In genomic region chr1:182953667-182954066, GRCm38 (mm10) we compare ENCODE assay signal across 9 mouse cellular contexts. TPM values are rescaled to one million over a fixed set of nuclear protein-coding genes. Genes with fewer than 3 reads are reported as not detected.
DNase-seq lines count a peak whose midpoint lies in the region; ATAC-seq and TF ChIP-seq lines count a peak whose summit lies in the region.
"Had no signal": no experiment of that assay in that cellular context is flagged by ENCODE, and none has a peak within 500 bp of the region (broad histone marks: within the 10 kb centered on the region; RNA-seq: fewer than 3 reads in every experiment).

No protein-coding gene starts in this region.

- no peak for TF ChIP-seq EP300 in liver, postnatal 0 days (IDR thresholded peaks at IDR 0.05; ENCODE audit: low read depth)

- no peaks in the 10 kb centered on the region for H3K36me3 ChIP-seq in liver, postnatal 0 days (replicated peaks; ENCODE audit: insufficient read depth, low read length)
- H3K36me3 ChIP-seq in liver, embryonic 12.5 days: no peaks in the 10 kb centered on the region

- DNase-seq in liver, postnatal 0 days: peak; percentile 38
- peak; percentile 20 for DNase-seq in R1 (ENCODE audit: low read depth, low spot score)
- DNase-seq in heart, adult 9 months (ENCODE audit: low spot score in 2 of 2): peak; percentile 23 to 52
- no peak for DNase-seq in testis, postnatal 10 days (ENCODE audit: low spot score)
- DNase-seq: thymus, postnatal 25 days had no signal

- peaks cover 35% of the 10 kb centered on the region for H3K4me1 ChIP-seq in liver, postnatal 0 days (ENCODE audit: insufficient read depth)
- peaks cover 25% of the 10 kb centered on the region for H3K4me1 ChIP-seq in liver, embryonic 12.5 days

- H3K27me3 ChIP-seq in liver, postnatal 0 days (ENCODE audit: insufficient read depth, low read length): no peaks in the 10 kb centered on the region
- peaks cover 50% of the 10 kb centered on the region for H3K27me3 ChIP-seq in liver, embryonic 12.5 days (replicated peaks)

- no peaks in the 10 kb centered on the region for H3K9me3 ChIP-seq in liver, postnatal 0 days (ENCODE audit: low read length)
- H3K9me3 ChIP-seq in liver, embryonic 12.5 days (replicated peaks): no peaks in the 10 kb centered on the region

- WGBS in liver, postnatal 0 days (ENCODE audit: insufficient replicate concordance): 35% methylated on average over 4 of the region's 4 CpGs
- WGBS in liver, embryonic 12.5 days (ENCODE audit: insufficient replicate concordance): 19% methylated on average over 4 of the region's 4 CpGs

- H3K27ac ChIP-seq in liver, postnatal 0 days (ENCODE audit: low read depth): 0 out of 2 replicates have a peak overlapping the region, but pooled peaks have one; percentile 64
- no peak overlapping the region for H3K27ac ChIP-seq in liver, embryonic 12.5 days
- H3K27ac ChIP-seq: liver, embryonic 14.5 days had no signal

- no peak for ATAC-seq in liver, postnatal 0 days
- ATAC-seq in liver, embryonic 12.5 days: no peak
- ATAC-seq in megakaryocyte progenitor cell, adult 5-6 weeks (replicated peaks; ENCODE audit: poor library complexity): peak; percentile 72
- no peak for ATAC-seq in cerebellum, adult (ENCODE audit: insufficient number of reproducible peaks, low FRiP score, low TSS enrichment)

- H3K4me2 ChIP-seq in liver, postnatal 0 days (ENCODE audit: low read depth, low read length): 0 out of 2 replicates have a peak overlapping the region, but pooled peaks have one; percentile 13
- H3K4me2 ChIP-seq in liver, embryonic 12.5 days: no peak overlapping the region

- H3K9ac ChIP-seq in liver, postnatal 0 days (replicated peaks): no peak overlapping the region
- H3K9ac ChIP-seq in liver, embryonic 12.5 days: no peak overlapping the region
- H3K9ac ChIP-seq: liver, embryonic 14.5 days had no signal

- H3K4me3 ChIP-seq in liver, postnatal 0 days (ENCODE audit: low read depth, low read length): no peak overlapping the region
- no peak overlapping the region for H3K4me3 ChIP-seq in liver, embryonic 12.5 days

- TF ChIP-seq CTCF in liver, postnatal 0 days (IDR thresholded peaks at IDR 0.05; ENCODE audit: low read depth): no peak

RNA-seq across cellular contexts. Expression of gene Tlr5, which starts 0.9 kb away (rescaled TPM):
- 1.2 TPM in 2 replicates for polyA plus RNA-seq in liver, postnatal 0 days (2015; fragmentation: Nextera tagmentation; extraction: Ambion mirVana)
- polyA plus RNA-seq in liver, embryonic 12.5 days (2016; fragmentation: Nextera tagmentation; extraction: Ambion mirVana): 0.42 and 0.60 TPM in 2 replicates
- total RNA-seq in megakaryocyte progenitor cell, adult 5-6 weeks (2015): 0.57 and 2.2 TPM in 2 replicates
- 0.50 TPM in 1 of 2 replicates, not detected in the other for total RNA-seq in megakaryocyte progenitor cell, adult 5-6 weeks (2017)
